Mouse (Mus musculus) regulatory T cell (primary cell): Measurements from ENCODE around the gene Tmc3.

Source experiments
- in situ Hi-C: fragments of 300-600 bp; cut with MboI, MseI; formaldehyde crosslinking; loops from one replicate; pipeline ENCODE4 v1.15.1; 2025; ENCODE audit warnings: high pct_unique_total_duplicates

The Tmc3 gene

DNA sequence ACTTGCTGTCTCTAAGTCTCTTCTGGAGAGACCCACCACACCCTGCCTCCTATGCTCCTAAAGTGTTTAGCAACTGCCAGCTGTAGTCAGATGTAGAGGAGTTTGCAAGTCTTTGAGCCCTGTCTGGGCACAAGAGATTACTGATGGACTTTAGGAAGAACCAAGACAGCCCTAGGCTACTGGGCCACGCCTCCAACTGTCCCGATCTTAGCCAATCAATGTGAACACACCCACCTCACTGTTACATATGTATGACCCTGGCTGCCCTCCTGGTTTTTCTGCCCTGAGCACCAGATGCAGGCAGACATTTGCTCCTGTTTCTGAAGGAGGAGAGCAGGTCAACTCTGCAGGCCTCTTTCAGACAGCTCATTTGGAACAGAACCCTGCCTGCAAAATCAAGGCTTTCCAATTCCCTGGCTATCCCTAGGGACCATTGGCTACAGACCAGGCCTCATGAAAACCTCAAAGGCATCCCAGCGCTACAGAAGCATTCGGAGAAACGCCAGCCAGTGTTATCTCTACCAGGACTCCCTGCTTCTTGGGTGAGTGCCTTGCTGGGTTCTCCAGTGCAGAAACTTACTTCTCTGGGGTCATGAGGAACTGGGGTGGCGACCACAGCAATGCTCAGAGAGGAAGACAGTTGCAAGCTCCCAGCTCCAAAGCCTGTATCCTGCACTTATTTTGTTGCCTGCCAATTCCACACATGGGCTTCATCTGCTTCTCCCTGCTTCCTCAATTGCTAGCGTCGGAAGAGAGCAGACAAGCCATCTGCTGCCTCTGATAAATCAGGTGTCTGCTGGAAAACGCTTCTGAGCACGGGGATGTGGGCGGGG lies at the start of gene Tmc3:
Tmc3 (plus strand) TSS at position 289 of the 833 bp plus-strand sequence.
- in situ Hi-C loops = loop anchor here (5.0 kb wide), 1 partner anchor 92 kb away; no protein-coding TSS in a partner anchor

DNA sequence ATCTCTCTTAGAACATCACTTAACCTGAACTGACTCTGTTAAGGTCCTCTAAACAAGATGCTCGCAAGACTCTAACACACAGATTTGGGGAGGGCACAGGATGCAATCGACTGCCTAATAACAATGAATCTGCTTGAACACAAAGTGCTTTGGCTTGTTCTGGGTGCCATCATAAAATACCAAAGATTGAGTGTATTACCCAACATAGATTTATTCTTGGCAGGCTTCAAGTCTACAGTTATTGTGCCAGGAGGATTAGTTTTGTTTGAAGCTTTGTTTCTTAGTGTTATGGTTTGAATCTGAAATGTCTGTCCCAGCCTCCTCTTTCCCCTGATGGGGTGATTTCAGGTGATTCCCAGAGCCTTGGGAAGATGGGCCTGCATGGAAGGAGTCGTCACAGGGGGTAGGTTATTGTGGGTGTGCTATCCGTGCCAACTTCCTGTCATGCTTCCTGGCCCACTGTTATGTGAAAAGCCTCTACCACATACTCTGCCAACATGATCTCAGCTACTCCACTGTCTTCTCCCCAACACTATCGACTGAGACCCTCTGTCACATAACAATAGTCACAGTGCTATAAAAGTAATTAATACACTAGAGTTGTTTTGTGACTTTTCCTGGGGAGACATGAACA lies 43.1 kb upstream of the Tmc3 start:
- in situ Hi-C loops = no loop called here

DNA sequence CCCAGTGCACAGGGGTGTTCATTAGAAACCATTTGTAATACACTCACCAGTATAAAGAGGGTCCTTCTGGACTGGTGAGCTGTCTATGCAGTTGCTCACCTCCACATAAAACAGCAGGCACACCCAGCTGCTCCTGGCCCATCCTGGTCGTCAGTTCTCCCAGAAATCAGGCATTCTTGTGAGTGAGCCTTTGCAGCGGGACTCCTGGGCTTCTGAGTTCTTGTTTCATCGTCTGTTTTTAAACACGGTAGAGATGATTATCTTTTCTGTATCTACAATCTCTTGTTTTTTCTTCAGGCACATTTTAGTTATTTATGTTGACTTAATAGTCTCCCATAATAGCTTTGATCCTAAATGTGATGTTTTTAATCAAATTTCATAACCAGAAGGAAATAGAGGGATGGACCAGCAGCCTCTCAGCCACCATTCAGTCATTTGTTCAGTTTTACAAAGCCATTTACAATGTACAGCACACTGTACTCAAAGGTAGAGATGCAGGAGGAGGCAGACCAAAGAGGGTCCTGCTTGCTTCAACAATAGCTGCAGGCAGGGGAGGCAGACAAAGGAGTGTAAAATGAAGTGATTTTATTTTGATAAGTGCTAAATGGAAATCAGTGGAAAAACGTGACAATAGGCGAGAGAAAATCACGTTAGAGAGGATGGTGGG lies 35.9 kb upstream of the Tmc3 start:
- in situ Hi-C loops = no loop called here

- in situ Hi-C loops = no loop called here
Observed at GRCm38 (mm10) chr7:83549353-83549774, 35.4 kb upstream of the Tmc3 start.

- in situ Hi-C loops = loop anchor here (10.0 kb wide), 1 partner anchor 825 kb away; no protein-coding TSS in a partner anchor
Observed at GRCm38 (mm10) chr7:83549951-83550407, 34.7 kb upstream of the Tmc3 start.

DNA sequence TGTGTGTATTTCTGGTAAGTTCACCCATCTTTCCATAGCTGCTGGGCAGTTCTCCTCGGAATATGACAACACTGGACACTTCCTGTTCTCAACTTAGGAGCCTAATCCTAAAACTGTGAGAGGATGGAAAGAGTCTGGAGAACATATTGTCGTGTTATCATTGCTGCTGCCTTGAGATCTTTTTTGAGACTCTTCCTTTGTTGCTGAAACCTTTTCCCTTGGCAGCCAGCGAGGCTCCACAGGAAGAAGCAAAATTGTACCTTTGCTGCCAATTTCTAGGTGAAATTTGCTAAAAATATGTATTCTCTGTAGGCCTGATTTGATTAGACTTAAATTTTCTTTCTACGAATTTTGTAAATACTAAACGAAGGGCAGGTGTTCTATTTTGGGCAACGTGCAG lies 30.2 kb upstream of the Tmc3 start:
- in situ Hi-C loops = loop anchor here (10.0 kb wide), 1 partner anchor 830 kb away; no protein-coding TSS in a partner anchor

DNA sequence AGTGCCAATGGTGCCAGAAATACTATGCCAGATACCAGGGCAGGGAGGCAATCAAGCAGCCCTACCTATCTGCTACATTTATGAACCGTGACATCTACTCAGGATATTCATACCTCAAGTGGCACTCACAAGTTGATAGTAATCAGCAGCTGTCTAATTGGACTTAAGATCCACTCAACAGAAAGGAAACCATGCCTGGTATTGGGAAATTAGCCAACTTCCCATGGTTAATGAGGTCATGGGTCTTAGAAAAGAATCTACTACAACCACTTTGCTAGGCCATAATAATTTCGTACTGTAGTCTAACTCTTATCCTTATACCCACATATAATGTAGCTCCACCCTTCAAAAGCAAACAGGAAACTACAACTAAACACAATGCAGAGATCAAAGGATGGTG lies 28.2 kb upstream of the Tmc3 start:
- in situ Hi-C loops = loop anchor here (10.0 kb wide), 1 partner anchor 832 kb away; no protein-coding TSS in a partner anchor

DNA sequence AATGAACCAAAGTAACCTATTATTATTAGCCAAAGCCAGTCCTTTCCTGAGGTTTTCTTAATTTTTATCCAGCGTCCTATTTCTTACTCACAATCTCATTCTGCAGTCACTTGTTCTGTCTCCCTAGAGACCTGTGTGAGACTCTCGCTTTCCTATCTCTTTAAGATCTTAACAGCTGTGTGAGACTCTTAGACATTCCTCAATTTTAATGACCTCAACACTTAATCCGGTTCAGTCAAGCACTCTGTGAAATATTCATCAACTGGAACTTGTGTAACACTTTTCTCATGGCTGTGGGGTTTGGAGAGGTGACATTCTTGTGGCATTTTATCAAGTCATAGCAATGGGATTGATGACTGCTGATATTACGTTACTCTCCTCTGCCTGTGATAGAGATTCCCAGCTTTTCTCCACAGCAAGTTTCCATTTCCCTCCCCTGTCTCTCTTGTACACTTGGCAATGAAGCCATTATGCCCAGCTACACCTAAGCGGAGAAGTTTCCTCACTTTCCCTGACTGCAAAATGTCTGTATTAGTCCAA lies 25.9 kb upstream of the Tmc3 start:
- in situ Hi-C loops = loop anchor here (10.0 kb wide), 1 partner anchor 834 kb away; no protein-coding TSS in a partner anchor

DNA sequence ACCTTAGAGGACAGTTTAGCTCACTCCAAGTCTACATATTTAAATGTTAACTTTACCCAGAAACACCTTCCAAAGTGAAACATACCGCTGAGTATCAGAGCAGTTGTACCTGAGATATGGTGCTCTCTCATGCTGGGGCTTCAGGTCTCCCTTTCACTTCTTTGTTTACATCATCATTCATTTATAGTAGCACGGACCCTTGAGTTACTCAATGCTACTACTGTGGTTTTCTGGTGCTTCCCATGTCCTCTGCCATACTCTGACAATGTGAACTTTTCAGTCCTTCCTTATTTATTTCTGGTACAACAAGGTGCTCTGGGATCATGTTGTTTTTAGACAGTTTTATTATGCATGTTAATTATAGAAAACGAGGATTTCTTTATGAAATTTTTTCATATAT lies 25.2 kb upstream of the Tmc3 start:
- in situ Hi-C loops = loop anchor here (10.0 kb wide), 1 partner anchor 835 kb away; no protein-coding TSS in a partner anchor

GRCm38 (mm10) chr7:83561849-83562248 lies 22.9 kb upstream of the Tmc3 start:
- in situ Hi-C loops = no loop called here

GRCm38 (mm10) chr7:83564635-83565291 lies 20.0 kb upstream of the Tmc3 start:
- in situ Hi-C loops = loop anchor here (5.0 kb wide), 1 partner anchor 108 kb away; no protein-coding TSS in a partner anchor

GRCm38 (mm10) chr7:83565976-83566375 lies 18.8 kb upstream of the Tmc3 start:
- in situ Hi-C loops = loop anchor here (5.0 kb wide), 1 partner anchor 106 kb away; no protein-coding TSS in a partner anchor

DNA sequence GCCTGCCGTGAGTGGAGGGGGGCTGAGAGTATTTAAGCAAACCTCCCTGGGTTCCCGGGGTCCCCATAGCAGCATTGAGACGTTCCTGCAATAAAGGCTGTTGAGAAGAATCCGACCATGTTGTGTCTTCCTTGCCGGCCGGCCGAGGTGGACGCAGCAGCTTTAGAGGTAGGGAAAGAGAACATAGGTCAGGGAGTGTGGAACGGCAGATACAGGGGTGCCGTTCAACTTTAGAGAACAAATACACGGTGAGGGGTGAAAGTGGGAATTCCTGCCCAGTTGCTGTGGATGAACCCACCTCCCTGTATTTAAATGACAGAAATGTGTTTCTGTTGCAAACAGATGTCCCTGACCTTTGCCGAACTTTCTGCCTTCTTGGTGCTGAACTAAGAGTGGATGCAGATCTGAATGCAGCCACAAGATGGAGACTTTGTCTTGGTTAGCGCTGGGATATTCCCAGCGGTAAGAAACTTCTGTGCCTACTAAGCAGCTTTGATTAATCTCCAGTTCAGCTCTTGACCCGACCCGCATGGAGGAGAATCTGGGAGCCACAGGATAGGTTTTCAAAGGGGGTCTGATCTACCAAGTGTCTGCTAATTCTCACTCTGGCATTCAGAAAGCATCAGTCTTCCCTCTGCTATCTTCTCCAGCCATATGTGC lies 16.8 kb upstream of the Tmc3 start:
- in situ Hi-C loops = loop anchor here (5.0 kb wide), 1 partner anchor 104 kb away; no protein-coding TSS in a partner anchor

DNA sequence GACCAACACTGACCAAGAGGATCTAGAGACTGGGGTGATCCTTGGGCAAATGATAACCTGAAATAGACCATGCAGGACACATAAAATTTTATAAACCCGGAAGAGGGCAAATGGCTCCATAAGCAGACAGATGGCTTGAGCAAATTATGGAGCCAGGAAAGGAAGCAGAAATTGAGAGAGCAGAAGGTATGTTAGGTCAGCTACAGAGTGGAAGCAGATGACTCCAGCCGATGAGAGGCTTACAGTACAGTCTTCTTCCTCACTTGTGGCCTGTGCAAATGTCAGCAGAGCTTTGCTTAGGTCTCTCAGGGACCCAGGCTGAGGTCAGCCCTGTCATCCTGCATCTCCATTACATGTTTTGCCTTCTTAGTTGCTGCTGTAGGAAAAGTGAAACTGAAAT lies 15.9 kb upstream of the Tmc3 start:
- in situ Hi-C loops = loop anchor here (5.0 kb wide), 1 partner anchor 103 kb away; no protein-coding TSS in a partner anchor

DNA sequence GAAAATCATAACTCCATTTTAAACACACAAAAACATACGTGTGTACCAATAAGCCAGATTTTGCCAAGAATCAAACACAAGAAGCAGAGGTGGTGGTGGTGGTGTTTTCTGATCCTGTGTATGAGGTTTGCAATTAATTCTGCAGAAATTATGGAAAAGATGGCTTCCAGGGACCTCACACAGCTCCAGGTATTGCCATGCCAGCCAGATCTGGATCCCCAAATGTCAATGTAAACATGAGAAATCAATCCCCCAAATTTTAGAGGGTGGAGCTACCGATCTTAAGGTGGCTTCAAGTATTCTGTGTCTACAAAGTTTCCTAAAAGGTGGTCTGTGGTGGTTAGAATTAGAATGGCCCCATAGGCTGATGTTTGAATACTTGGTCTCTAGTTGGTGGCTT lies 15.3 kb upstream of the Tmc3 start:
- in situ Hi-C loops = loop anchor here (5.0 kb wide), 1 partner anchor 103 kb away; no protein-coding TSS in a partner anchor

DNA sequence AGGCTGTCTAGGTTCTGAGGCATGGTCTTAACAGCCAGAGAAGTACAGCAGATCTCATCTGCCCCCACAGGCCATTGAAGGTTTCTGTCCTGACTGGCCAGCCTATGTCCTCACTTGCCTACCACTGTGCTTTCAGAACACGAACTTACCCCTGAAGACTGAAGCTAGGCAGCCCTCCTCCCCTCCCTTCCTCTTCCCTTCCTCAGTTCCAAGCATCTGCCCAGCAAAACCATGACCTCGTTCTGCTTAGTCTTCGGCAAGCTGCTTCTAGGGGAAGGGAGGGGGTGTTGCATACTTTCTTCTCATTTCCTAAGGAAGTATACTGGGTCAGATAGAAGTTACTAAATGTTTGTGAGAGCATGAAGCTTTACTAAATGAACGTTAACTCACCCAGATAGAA lies 13.7 kb upstream of the Tmc3 start:
- in situ Hi-C loops = no loop called here

DNA sequence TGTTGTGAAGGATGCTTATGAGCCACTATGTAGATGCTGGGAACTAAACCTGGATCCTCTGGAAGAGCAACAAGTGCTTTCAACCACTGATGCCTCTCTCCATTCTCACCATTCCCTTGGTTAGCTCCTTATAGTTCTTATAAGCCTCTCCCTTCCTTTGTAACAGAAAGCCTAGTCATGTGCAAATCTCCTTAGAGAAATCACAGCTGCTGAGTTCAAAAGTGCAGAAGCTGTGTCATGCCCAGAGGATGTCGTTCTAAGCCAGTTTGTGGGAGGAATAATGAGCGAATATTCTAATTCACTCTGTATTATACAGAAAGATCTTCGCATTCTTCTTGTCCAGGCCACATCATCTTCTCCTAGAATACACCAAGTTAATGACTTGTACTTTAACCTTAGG lies 12.8 kb upstream of the Tmc3 start:
- in situ Hi-C loops = no loop called here

GRCm38 (mm10) chr7:83572451-83572850 lies 12.3 kb upstream of the Tmc3 start:
- in situ Hi-C loops = no loop called here

DNA sequence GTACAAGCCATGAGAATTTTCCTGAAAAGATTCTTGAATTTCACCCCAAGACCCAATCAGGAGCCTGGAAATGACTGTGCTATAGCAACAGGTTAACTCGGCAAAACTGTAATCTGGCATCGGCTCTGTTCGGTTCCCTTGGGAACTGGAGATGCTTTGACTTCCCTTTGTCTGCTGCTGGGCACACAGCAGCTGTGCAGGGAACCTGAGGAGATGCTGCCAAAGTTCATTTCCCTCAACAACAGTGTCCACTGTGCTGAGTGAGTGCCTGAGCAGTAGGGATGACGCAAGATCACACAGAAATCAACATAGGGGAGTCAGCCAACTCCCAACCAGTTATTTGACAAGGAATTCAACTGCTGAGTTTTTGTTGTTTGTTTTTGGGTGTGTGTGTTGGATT lies 3.8 kb upstream of the Tmc3 start:
- in situ Hi-C loops = no loop called here

DNA sequence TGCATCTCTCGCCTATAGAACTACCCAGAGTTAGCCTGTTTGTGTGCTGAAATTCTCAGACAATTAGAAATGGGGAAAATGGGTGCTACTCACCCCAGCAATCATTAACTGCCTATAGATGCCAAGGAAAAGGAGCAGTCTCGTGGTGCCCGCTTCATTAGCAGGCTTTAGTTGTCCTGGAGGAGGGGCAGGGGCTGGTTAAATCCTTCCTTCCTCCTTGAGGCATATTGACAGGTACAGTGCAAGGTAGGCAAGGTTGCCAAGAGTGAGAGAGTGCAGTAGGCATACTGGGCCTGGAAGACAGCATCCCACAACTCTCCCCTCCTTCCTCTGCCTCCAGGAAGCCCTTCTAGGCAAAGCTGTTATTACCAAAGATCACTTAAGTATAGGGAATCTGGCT lies 9.3 kb downstream of the Tmc3 start:
- in situ Hi-C loops = no loop called here
